Mouse (Mus musculus): ENCODE results near the gene Rpn2.

GRCm38 (mm10) chr2:157338663-157339062, 59.8 kb downstream of the Rpn2 start:
- peak; percentile 70; the same call in 1 of the 2 replicates for TF ChIP-seq CTCF (IDR thresholded peaks at IDR 0.05; ENCODE audit: extremely low read depth, insufficient read length, insufficient replicate concordance, low read depth, low read length)
- TF ChIP-seq POLR2A (IDR thresholded peaks at IDR 0.05; ENCODE audit: low read depth, low read length): no peak
